Mouse (Mus musculus): Measurements from ENCODE around the gene Dot1l.

Gene Dot1l

DNA sequence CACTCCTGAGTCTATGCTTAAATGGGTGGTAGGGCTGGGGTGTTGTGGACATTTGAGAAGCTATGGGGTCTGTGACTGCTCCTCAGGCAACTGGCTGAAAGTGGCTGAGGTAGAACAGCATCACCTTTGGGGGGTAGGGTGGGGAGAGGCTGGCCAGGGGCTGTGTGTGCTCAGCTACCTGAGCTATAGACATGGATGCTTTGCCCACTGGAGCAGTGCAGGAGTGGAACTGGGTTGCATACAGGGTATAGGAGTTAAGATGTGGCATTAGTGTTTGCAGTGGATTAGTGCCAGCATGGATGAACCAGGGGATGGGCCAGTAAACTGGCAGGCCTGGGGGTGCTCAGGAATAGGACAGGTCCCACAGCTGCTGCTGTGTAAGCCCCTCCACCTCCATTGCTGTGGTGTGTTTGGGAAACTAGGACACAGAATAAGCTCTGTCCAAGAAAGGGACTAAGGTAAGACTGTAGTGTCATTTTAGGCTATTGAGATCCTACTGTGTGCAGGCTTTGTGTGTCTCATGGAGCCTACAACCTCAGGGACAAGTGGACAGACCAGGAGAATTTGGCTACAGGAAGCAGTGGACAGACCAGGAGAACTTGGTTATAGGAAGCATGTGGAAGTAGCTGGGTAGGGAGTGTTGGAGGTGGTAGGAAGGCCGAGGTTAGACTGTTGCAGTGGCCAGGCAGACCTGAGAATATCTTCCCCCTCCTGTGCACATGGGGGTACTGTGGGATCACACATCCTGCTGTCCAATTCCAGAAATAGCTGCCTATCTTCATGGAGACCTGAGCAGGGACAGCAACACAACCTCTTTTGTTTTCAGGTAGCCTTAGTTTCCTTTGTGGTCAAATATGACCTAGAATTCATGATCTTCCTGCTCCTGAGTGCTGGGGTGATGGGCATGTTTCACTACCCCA, 74.6 kb downstream of the Dot1l start:
- DNase-seq (ENCODE audit: low spot score in 2 of 2) = no peak

GRCm38 (mm10) chr10:80831136-80831535, 76.1 kb downstream of the Dot1l start:
- peak in 1 of 2 experiments; percentile 40 for DNase-seq (ENCODE audit: low spot score in 2 of 2)

- no peak for DNase-seq (ENCODE audit: low spot score in 2 of 2)
Measured at GRCm38 (mm10) chr10:80832818-80833217, 77.8 kb downstream of the Dot1l start.

GRCm38 (mm10) chr10:80835617-80836016, 80.6 kb downstream of the Dot1l start:
- no peak for DNase-seq (ENCODE audit: low spot score in 2 of 2)

GRCm38 (mm10) chr10:80836949-80837379, 82.0 kb downstream of the Dot1l start:
- no peak for DNase-seq (ENCODE audit: low spot score in 2 of 2)

GRCm38 (mm10) chr10:80837827-80838226, 82.8 kb downstream of the Dot1l start:
- no peak for DNase-seq (ENCODE audit: low spot score in 2 of 2)

- DNase-seq (ENCODE audit: low spot score in 2 of 2) = no peak
Measured at GRCm38 (mm10) chr10:80838346-80838912, 83.4 kb downstream of the Dot1l start.

DNA sequence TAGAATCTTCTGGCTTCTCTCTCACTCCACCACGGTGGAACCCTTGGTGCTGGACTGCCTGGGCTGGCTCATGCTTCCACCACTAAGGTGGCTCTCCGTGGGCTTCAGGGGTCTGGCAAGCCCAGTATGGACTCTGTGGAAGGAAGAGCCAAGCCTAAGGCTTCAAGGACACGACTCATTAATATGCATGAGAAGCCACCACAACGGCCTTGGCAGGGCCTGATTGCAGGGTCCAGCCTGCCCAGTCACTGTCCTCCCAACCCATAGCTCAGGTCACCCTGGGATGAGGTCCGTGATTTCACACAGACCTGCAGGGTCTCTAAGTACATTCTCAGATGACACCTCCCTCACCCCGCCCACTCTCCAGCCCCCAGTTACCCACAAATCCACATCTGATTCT, 84.8 kb downstream of the Dot1l start:
- no peak for DNase-seq (ENCODE audit: low spot score in 2 of 2)

GRCm38 (mm10) chr10:80841685-80842084, 86.7 kb downstream of the Dot1l start:
- DNase-seq (ENCODE audit: low spot score in 2 of 2) = no peak

GRCm38 (mm10) chr10:80842334-80842733, 87.3 kb downstream of the Dot1l start:
- DNase-seq (ENCODE audit: low spot score in 2 of 2) = no peak

DNA sequence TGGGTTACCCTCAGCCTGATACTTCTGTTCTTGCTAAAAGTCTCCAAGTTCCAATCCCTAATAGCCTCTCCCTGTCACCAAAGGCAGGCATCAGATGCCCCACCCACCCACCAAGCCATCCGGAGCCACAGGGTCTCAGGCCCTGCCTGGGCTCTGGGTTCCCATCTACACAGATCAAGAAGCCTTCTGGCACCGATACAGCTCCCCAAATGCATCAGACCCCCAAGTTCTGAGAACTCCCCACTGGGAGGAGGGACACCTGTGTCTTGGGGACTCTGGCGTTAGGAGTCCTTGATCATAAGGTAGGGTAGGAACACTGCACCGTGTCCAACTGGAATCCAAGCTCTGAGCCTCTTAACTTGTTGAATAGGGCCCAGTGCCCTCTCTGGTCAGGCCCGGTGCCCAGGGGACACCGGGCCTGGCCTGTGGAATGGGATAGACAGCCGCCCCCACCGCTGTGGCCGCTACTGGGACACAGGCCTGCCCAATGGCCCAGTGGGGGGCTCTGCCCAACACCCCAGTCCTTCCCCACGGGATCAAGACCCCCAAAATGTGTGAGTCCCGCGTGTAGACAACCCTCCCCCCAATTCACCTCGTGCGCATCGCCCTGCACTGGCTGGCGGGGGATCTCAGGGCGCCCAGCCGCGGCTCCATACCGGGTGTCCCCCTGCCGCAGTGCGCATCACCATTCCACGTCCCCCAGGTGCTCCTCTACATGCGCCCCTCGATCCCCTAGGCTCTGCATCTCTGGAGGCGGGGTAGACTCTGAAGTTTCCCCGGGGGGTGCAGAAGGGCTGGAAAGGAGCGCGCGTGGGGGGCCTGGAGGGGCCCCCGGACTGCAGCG, 88.3 kb downstream of the Dot1l start:
- no peak for DNase-seq (ENCODE audit: low spot score in 2 of 2)

DNA sequence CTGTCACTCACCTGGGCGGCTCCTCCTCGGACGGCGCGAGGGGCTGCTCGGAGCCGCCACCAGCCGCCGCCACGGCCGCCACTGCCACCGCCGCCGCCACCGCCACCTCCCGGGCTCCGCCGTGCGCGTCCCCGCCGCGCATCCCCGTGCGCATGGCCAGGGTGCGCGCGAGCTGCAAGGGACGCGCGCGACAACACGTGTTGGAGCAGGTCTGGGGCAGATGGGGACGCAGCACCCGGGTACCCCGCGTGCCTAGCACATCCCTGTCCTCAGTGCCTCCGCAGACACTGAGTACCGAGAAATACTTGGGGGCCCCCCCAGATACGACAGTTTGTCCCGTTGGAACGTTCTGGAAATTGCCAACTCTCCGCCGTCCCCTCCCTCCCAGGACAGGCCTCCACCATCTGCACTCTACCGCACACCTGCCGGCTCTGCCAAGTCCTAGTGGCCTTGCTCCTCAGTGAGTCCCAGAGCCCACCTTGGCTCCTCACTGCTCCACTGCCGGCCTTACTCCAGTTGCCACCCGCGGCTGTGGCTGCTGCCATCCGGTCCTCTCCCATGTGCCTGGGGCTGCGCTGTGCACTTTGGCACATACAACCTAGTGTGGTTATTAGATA, 89.0 kb downstream of the Dot1l start, which contains the start of gene Lingo3:
TSS of gene Lingo3 (minus strand) at position 109 of the 617 bp plus-strand sequence.
- no peak for DNase-seq (ENCODE audit: low spot score in 2 of 2)
